Mouse (Mus musculus) myocyte (in vitro differentiated cells): ENCODE measurements at regions not wholly inside any gene's neighbourhood (a gene's known extent, or its start where the extent isn't known, plus 50 kb on each side); places are given as distances from the start of the nearest gene placed in this dataset.
A peak's percentile ranks its signal among the peaks of the same experiment; 100 is the strongest.

Experiments
- H3K27me3 ChIP-seq: one replicate; pipeline ENCODE4 v1.6.1; 2011; ENCODE audit not compliant: control insufficient read depth, insufficient read depth, insufficient read length
- H3K36me3 ChIP-seq: one replicate; pipeline ENCODE4 v1.6.1; 2011; ENCODE audit not compliant: control insufficient read depth, insufficient read depth
- H3K4me2 ChIP-seq: one replicate; pipeline ENCODE4 v1.6.1; 2011; ENCODE audit warnings: low read depth, control low read depth
- H3K4me3 ChIP-seq: one replicate; pipeline ENCODE4 v1.5.1; 2011; ENCODE audit warnings: mild to moderate bottlenecking, control low read depth, moderate library complexity
- H3K79me2 ChIP-seq: one replicate; pipeline ENCODE4 v1.6.1; 2011; ENCODE audit not compliant: control insufficient read depth, insufficient read depth
- H3ac ChIP-seq: one replicate; pipeline ENCODE4 v1.6.1; 2011; ENCODE audit not compliant: control insufficient read depth, insufficient read length
- CEBPB ChIP-seq: IDR thresholded peaks from 2 replicates; pipeline ENCODE4 v1.6.1; 2011; ENCODE audit warnings: mild to moderate bottlenecking, moderate library complexity; ENCODE audit not compliant: poor library complexity, insufficient read depth, severe bottlenecking
- E2F4 ChIP-seq: IDR thresholded peaks from one replicate; pipeline ENCODE4 v1.6.1; 2011; ENCODE audit warnings: mild to moderate bottlenecking, control low read depth, moderate library complexity; ENCODE audit not compliant: insufficient read depth
- MAX ChIP-seq: IDR thresholded peaks from one replicate; pipeline ENCODE4 v1.6.1; 2011; ENCODE audit warnings: low read depth, mild to moderate bottlenecking, control low read depth
- MYOD1 ChIP-seq, 3 experiments: IDR thresholded peaks; one replicate each; pipeline ENCODE4 v1.6.1; 2011; ENCODE audit warnings: control low read depth in 2 of 3, low read depth in 2 of 3, mild to moderate bottlenecking in 2 of 3, moderate library complexity in 1 of 3; ENCODE audit not compliant: insufficient read length in 2 of 3, control insufficient read depth in 1 of 3
- MYOG ChIP-seq, 3 experiments: IDR thresholded peaks; one replicate each; pipeline ENCODE4 v1.6.1; 2011; ENCODE audit warnings: control low read depth in 2 of 3, low read depth in 2 of 3, mild to moderate bottlenecking in 2 of 3; ENCODE audit not compliant: insufficient read length in 2 of 3, control insufficient read depth in 1 of 3, insufficient read depth in 1 of 3
- POLR2A ChIP-seq: IDR thresholded peaks from one replicate; pipeline ENCODE4 v1.6.1; 2011; ENCODE audit warnings: low read depth, mild to moderate bottlenecking, control low read depth, moderate library complexity; ENCODE audit not compliant: insufficient read length
- POLR2AphosphoS2 ChIP-seq: IDR thresholded peaks from one replicate; pipeline ENCODE4 v1.6.1; 2011; ENCODE audit warnings: low read depth, control low read depth; ENCODE audit not compliant: insufficient read length
- REST ChIP-seq: IDR thresholded peaks from one replicate; pipeline ENCODE4 v1.6.1; 2011; ENCODE audit warnings: mild to moderate bottlenecking, control low read depth, moderate library complexity; ENCODE audit not compliant: insufficient read depth, insufficient read length
- SRF ChIP-seq: IDR thresholded peaks from one replicate; pipeline ENCODE4 v1.6.1; 2011; ENCODE audit warnings: low read depth; ENCODE audit not compliant: control insufficient read depth, insufficient read length
- TCF12 ChIP-seq: IDR thresholded peaks from one replicate; pipeline ENCODE4 v1.6.1; 2011; ENCODE audit warnings: mild to moderate bottlenecking, control low read depth; ENCODE audit not compliant: poor library complexity, insufficient read depth, severe bottlenecking
- TCF3 ChIP-seq: IDR thresholded peaks from one replicate; pipeline ENCODE4 v1.6.1; 2011; ENCODE audit warnings: low read depth, control low read depth; ENCODE audit not compliant: insufficient read length
- USF1 ChIP-seq: IDR thresholded peaks from one replicate; pipeline ENCODE4 v1.6.1; 2011; ENCODE audit warnings: low read depth, mild to moderate bottlenecking, control low read depth, moderate library complexity

DNA sequence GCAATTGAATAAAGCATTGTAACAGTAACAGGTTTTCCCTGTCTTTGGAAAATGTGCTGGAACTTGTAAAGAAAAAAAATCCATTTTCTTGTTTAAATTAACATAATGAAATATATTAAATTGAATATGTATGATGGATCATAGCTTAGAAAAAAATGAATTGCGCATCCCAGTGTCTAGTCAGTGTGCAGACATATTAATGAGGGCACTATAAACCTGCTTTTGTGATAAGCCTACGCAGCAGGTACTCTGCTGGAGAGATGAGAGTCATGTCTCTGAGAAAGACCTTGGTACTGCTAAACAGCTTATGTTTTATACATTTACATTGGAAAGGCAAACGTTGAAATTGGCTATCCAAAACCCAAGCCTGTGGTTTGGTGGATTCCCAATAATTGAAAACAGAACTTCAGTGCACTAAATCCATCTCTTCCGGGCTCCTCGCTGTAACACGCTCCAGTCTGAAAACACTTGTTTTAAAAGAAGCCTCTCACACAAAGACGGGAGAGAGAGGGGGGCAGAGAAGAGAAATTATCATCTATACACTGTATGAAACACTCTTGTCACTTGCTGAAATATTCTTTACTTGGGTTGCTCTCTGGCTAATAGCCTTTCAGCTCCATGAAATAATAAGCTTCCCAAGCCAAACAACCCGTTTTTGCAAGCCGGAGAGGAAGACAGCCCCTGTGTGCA lies 223.9 kb upstream of the Fn1 start:
- H3K4me2 ChIP-seq: no peak overlapping the region
- H3K36me3 ChIP-seq: no peaks in the 10 kb centered on the region
- no peak overlapping the region for H3K4me3 ChIP-seq
- H3K27me3 ChIP-seq: no peaks in the 10 kb centered on the region
- H3ac ChIP-seq: no peak overlapping the region
- H3K79me2 ChIP-seq: no peaks in the 10 kb centered on the region
- TF ChIP-seq MYOD1 (IDR thresholded peaks at IDR 0.05; ENCODE audit: control insufficient read depth in 1 of 3, insufficient read length in 2 of 3, low read depth in 2 of 3) (no peak), TCF3 (no peak), TCF12 (no peak), SRF (no peak), USF1 (no peak), E2F4 (no peak)

DNA sequence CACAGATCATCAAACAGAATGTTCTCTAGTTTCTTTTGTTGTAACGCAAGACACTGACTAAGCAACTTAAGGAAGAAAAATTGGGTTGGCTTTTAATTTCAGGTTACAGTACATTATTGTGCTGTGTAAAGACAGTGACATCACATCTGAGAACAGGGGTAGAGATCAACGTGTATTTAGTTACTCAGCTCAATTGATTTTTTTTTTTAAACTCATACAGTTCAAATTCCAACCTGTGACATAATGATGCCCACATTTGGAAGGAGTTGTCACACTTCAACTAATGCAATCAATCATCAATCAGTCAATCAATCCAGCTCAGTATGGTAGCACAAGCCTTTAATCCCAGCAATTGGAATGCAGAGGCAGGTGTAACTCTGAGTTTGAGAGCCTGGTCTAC lies 221.0 kb upstream of the Fn1 start:
- Histone ChIP-seq H3K36me3 (no peaks in the 10 kb centered on the region), H3K27me3 (no peaks in the 10 kb centered on the region), H3ac (no peak overlapping the region), H3K79me2 (no peaks in the 10 kb centered on the region), H3K4me3 (no peak overlapping the region), H3K4me2 (no peak overlapping the region)
- no peak for TF ChIP-seq E2F4
- no peak for TF ChIP-seq TCF3
- no peak for TF ChIP-seq MYOG (IDR thresholded peaks at IDR 0.05; ENCODE audit: control insufficient read depth in 1 of 3, insufficient read depth in 1 of 3, insufficient read length in 2 of 3, low read depth in 2 of 3)

GRCm38 (mm10) chr1:71865670-71866069 lies 212.7 kb upstream of the Fn1 start:
- Histone ChIP-seq H3K4me2 (peak overlapping the region; percentile 52), H3ac (no peak overlapping the region), H3K4me3 (no peak overlapping the region), H3K36me3 (no peaks in the 10 kb centered on the region), H3K27me3 (no peaks in the 10 kb centered on the region), H3K79me2 (no peaks in the 10 kb centered on the region)
- no peak for TF ChIP-seq POLR2AphosphoS2
- TF ChIP-seq CEBPB: no peak
- TF ChIP-seq TCF3: no peak
- TF ChIP-seq POLR2A: no peak
- no peak for TF ChIP-seq TCF12
- TF ChIP-seq USF1: no peak
- TF ChIP-seq E2F4: no peak

DNA sequence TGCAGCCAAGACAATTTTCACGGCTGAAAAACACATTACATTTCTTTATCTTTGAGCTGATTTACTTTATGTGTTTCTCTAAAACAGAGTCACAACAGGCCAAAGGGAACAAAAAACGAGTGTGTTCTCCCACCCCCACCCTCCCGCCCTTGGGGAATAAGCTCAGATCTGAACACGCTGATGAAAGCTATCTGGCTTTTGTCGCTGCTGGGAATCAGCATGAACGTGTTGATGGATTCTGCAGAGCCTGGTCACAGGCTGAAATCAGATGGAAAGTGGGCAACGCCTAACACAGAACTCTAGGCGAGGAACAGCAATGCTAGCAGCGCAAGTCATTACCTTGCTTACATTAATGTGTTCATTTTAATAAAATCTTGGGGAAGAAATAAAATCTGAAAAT lies 211.7 kb upstream of the Fn1 start:
- no peak overlapping the region for H3ac ChIP-seq
- no peak overlapping the region for H3K4me3 ChIP-seq
- no peaks in the 10 kb centered on the region for H3K79me2 ChIP-seq
- H3K27me3 ChIP-seq: no peaks in the 10 kb centered on the region
- H3K4me2 ChIP-seq: no peak overlapping the region
- TF ChIP-seq E2F4 (no peak), MAX (no peak), POLR2AphosphoS2 (no peak), TCF12 (no peak), REST (no peak), POLR2A (no peak), USF1 (no peak), MYOG (IDR thresholded peaks at IDR 0.05; ENCODE audit: control insufficient read depth in 1 of 3, insufficient read depth in 1 of 3, insufficient read length in 2 of 3, low read depth in 2 of 3) (no peak), TCF3 (no peak), MYOD1 (IDR thresholded peaks at IDR 0.05; ENCODE audit: control insufficient read depth in 1 of 3, insufficient read length in 2 of 3, low read depth in 2 of 3) (no peak)
- no peaks in the 10 kb centered on the region for H3K36me3 ChIP-seq

- Histone ChIP-seq H3K79me2 (no peaks in the 10 kb centered on the region), H3ac (no peak overlapping the region), H3K4me3 (no peak overlapping the region), H3K36me3 (no peaks in the 10 kb centered on the region), H3K4me2 (no peak overlapping the region), H3K27me3 (no peaks in the 10 kb centered on the region)
- TF ChIP-seq CEBPB: no peak
- no peak for TF ChIP-seq MAX
- no peak for TF ChIP-seq SRF
- no peak for TF ChIP-seq MYOD1 (IDR thresholded peaks at IDR 0.05; ENCODE audit: control insufficient read depth in 1 of 3, insufficient read length in 2 of 3, low read depth in 2 of 3)
- TF ChIP-seq POLR2A: no peak
- TF ChIP-seq TCF3: no peak
- TF ChIP-seq TCF12: no peak
- no peak for TF ChIP-seq E2F4
- TF ChIP-seq USF1: no peak
- no peak for TF ChIP-seq POLR2AphosphoS2
- no peak for TF ChIP-seq REST
- TF ChIP-seq MYOG (IDR thresholded peaks at IDR 0.05; ENCODE audit: control insufficient read depth in 1 of 3, insufficient read depth in 1 of 3, insufficient read length in 2 of 3, low read depth in 2 of 3): no peak
Observed at GRCm38 (mm10) chr1:71853212-71853611, 200.2 kb upstream of the Fn1 start.
